Mouse (Mus musculus) embryo, embryonic 10.5 days (tissue): Measurements from ENCODE around the gene B9d2.

ENCODE experiments used
- DNase-seq: peaks from one replicate; pipeline ENCODE4 v3.0.0-alpha.2; 2015; ENCODE audit warnings: low spot score

The B9d2 gene

DNA sequence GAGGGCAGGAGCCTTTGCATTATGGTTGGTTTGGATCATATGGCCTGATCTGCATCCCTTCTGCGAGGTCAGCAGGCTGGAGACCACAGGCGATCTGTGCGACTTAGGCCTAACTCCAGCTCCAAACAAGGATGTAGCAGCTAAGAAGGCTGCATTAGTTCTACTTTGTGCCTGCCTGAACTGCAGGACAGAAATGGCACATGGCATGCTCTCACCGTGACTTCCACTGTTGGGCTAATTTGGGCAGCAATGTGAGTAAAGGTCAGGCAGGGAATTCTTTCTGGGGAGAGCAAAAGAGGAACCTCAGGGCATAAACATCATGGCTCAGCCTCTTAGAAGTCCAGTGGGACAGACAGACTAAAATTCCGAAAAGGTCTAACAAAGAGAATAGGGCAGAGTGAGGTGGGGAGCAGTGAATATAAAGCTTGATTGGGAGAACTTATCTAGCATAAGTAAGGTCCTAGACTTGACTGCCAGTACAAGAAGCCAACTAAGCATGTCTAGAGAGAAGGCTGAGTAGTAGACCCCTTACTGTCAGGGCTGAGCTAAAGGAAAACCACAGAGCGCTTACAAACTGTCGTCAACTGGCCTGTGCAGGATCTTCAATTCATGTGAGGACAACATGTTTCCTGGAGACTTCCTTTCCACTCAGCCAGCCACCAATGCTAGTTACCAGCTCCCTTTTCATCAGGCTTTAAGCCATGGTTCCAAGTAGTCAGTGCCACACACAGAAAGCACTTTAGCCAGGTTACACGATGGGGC, 50.9 kb downstream of the B9d2 start:
- no peak for DNase-seq

DNA sequence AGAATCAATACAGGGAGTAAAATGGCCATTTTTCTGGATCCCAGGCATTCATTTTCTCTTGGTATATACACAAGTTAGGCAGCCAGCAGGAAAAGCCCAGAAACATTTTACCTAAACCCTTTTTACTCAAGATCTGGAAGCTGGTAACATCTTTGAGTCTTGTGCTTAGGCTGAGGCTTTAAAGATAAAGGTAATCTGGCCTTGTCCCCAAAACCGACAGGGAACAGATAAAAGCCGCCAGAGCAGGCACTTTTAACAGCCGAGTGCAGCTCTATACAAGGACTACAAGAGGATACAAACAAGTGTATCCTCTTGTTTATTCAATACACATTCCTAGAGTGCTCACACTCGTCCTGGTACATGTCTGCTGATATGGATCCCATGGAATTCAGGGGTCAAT, 54.4 kb downstream of the B9d2 start:
- no peak for DNase-seq
